Mouse (Mus musculus) bone marrow, adult 2 months (tissue): ENCODE measurements at regions not wholly inside any gene's neighbourhood (a gene's known extent, or its start where the extent isn't known, plus 50 kb on each side); places are given as distances from the start of the nearest gene placed in this dataset.

ENCODE experiments used
- CTCF ChIP-seq: fragments of 200-500 bp; IDR thresholded peaks from 2 replicates; pipeline ENCODE4 v1.5.1; 2011; ENCODE audit warnings: low read length, control low read depth; ENCODE audit not compliant: control insufficient read depth, insufficient read depth
- POLR2A ChIP-seq: fragments of 200-500 bp; IDR thresholded peaks from 2 replicates; pipeline ENCODE4 v1.6.1; 2011; ENCODE audit warnings: low read depth, mild to moderate bottlenecking, control low read depth, low read length, borderline replicate concordance; ENCODE audit not compliant: control insufficient read depth

GRCm38 (mm10) chr11:113034911-113035310, 252.9 kb downstream of the Sox9 start:
- TF ChIP-seq CTCF: no peak
- TF ChIP-seq POLR2A: no peak
